22 mouse cellular contexts compared by ENCODE assay signal in the genomic region with DNA sequence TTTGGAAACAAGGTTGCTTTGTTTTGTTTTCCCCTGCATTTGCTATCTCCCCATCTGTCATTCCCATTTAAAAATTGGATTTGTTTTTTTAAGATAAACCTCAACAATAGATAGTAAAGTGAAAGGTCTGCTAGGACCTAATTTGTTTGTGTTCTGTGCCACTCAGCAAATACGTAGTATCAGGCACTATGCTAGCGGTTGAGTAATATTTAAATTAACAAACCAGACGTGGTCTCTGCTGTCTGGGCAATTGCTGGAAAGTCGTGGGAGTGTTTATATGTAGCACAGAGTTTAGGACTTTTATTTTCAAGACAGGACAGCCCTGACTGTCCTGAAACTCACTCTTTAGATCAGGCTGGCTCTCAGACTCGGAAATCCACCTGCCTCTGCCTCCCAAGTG. TPM values are rescaled to one million over a fixed set of nuclear protein-coding genes. Genes with fewer than 3 reads are reported as not detected.
DNase-seq lines count a peak whose midpoint lies in the region; ATAC-seq and TF ChIP-seq lines count a peak whose summit lies in the region.
"Had no signal": no experiment of that assay in that cellular context is flagged by ENCODE, and none has a peak within 500 bp of the region (broad histone marks: within the 10 kb centered on the region; RNA-seq: fewer than 3 reads in every experiment).

No protein-coding gene starts in this region.

- H3K4me1 ChIP-seq in liver, embryonic 13.5 days (replicated peaks) = peaks cover 12% of the 10 kb centered on the region
- peaks cover 5% of the 10 kb centered on the region for H3K4me1 ChIP-seq in liver, embryonic 16.5 days (ENCODE audit: control insufficient read depth, low read depth, low read length)
- H3K4me1 ChIP-seq: embryonic facial prominence, embryonic 13.5 days; forebrain, embryonic 12.5 days; hindbrain, embryonic 10.5 days had no signal

- H3K36me3 ChIP-seq in liver, embryonic 13.5 days = no peaks in the 10 kb centered on the region
- H3K36me3 ChIP-seq in liver, embryonic 16.5 days (ENCODE audit: control insufficient read depth, insufficient read depth) = no peaks in the 10 kb centered on the region
- H3K36me3 ChIP-seq: embryonic facial prominence, embryonic 13.5 days; forebrain, embryonic 12.5 days; G1E; heart, embryonic 10.5 days; heart, embryonic 15.5 days; hindbrain, embryonic 10.5 days had no signal

- no peak overlapping the region for H3K9ac ChIP-seq in liver, embryonic 13.5 days
- H3K9ac ChIP-seq in liver, embryonic 16.5 days (ENCODE audit: low read depth, low read length) = no peak overlapping the region
- H3K9ac ChIP-seq: embryonic facial prominence, embryonic 13.5 days; forebrain, embryonic 12.5 days; heart, embryonic 15.5 days; hindbrain, embryonic 14.5 days had no signal

- ATAC-seq in liver, embryonic 13.5 days (ENCODE audit: low read depth) = 0 out of 2 replicates have a peak, but pooled peaks have one; percentile 35
- ATAC-seq in liver, embryonic 16.5 days (ENCODE audit: low read depth) = peak; percentile 53
- ATAC-seq: CD4-positive, CD25-positive, alpha-beta regulatory T cell, adult 4 months; forebrain, embryonic 16.5 days had no signal

- H3K27ac ChIP-seq in gastrocnemius, adult 2 months = peak overlapping the region; percentile 53; the same call in 1 of the 2 replicates
- H3K27ac ChIP-seq in liver, embryonic 13.5 days = peak overlapping the region; percentile 62; the same call in 1 of the 2 replicates
- H3K27ac ChIP-seq in liver, embryonic 16.5 days (ENCODE audit: low read length) = peak overlapping the region; percentile 47
- H3K27ac ChIP-seq: embryonic facial prominence, embryonic 13.5 days; forebrain, embryonic 12.5 days; heart, embryonic 10.5 days; heart, embryonic 15.5 days; hindbrain, embryonic 10.5 days; hindbrain, embryonic 14.5 days had no signal

- H3K9me3 ChIP-seq in liver, embryonic 13.5 days (replicated peaks) = no peaks in the 10 kb centered on the region
- H3K9me3 ChIP-seq in liver, embryonic 16.5 days (replicated peaks; ENCODE audit: control insufficient read depth, low read length) = no peaks in the 10 kb centered on the region
- H3K9me3 ChIP-seq: embryonic facial prominence, embryonic 13.5 days; forebrain, embryonic 12.5 days; G1E; heart, embryonic 10.5 days; heart, embryonic 15.5 days; hindbrain, embryonic 10.5 days had no signal

- no peak overlapping the region for H3K4me2 ChIP-seq in liver, embryonic 13.5 days
- H3K4me2 ChIP-seq in liver, embryonic 16.5 days (ENCODE audit: low read depth, low read length) = no peak overlapping the region
- H3K4me2 ChIP-seq: embryonic facial prominence, embryonic 13.5 days; forebrain, embryonic 12.5 days; heart, embryonic 15.5 days; hindbrain, embryonic 14.5 days had no signal

- H3K4me3 ChIP-seq in gastrocnemius, adult 2 months = no peak overlapping the region
- no peak overlapping the region for H3K4me3 ChIP-seq in liver, embryonic 13.5 days (replicated peaks)
- no peak overlapping the region for H3K4me3 ChIP-seq in liver, embryonic 16.5 days (ENCODE audit: low read depth, low read length)
- H3K4me3 ChIP-seq: embryonic facial prominence, embryonic 13.5 days; forebrain, embryonic 12.5 days; heart, embryonic 10.5 days; heart, embryonic 15.5 days; hindbrain, embryonic 10.5 days had no signal

- no peak for DNase-seq in gastrocnemius, adult 2 months
- DNase-seq in gastrocnemius, adult 18-20 months (ENCODE audit: low spot score) = no peak
- DNase-seq in liver, embryonic 13.5 days = no peak
- no peak for DNase-seq in liver
- no peak for DNase-seq in T-cell, adult 2 months (ENCODE audit: low spot score)
- no peak for DNase-seq in lung, postnatal 25 days (ENCODE audit: low spot score)
- DNase-seq: B cell, adult 2 months; cerebellum, adult 11-12 months; cerebellum, adult 9-10 months; cerebellum, postnatal 25 days; gastrocnemius, postnatal 25 days had no signal

- intact Hi-C loops in gastrocnemius, adult 2 months (cut with DNase I) = no loop called here

- WGBS in liver, embryonic 13.5 days (ENCODE audit: insufficient replicate concordance) = 48% methylated on average over 5 of the region's 5 CpGs
- 36% methylated on average over 5 of the region's 5 CpGs for WGBS in liver, embryonic 16.5 days (ENCODE audit: insufficient replicate concordance)

- TF ChIP-seq CTCF in gastrocnemius, adult 2 months (IDR thresholded peaks at IDR 0.05) = no peak

- H3K27me3 ChIP-seq in liver, embryonic 13.5 days = no peaks in the 10 kb centered on the region
- H3K27me3 ChIP-seq in liver, embryonic 16.5 days (ENCODE audit: control insufficient read depth, insufficient read depth, low read depth, low read length) = no peaks in the 10 kb centered on the region
- H3K27me3 ChIP-seq: embryonic facial prominence, embryonic 13.5 days; forebrain, embryonic 12.5 days; heart, embryonic 15.5 days had no signal

RNA-seq across cellular contexts. Expression of a gene that starts 15.2 kb away (rescaled TPM):
- 1 to 10 TPM; 4.2 to 6.0 TPM for total RNA-seq in gastrocnemius, adult 2 months (2021)
- 1 to 10 TPM; 3.7 to 7.0 TPM for total RNA-seq in gastrocnemius, adult 18-20 months (2021)
- polyA plus RNA-seq in liver, embryonic 13.5 days (2015; fragmentation: Nextera tagmentation; extraction: Ambion mirVana) = 20.6 and 24.3 TPM in 2 replicates
- polyA plus RNA-seq in liver, embryonic 16.5 days (2015; fragmentation: Nextera tagmentation; extraction: Ambion mirVana) = 33.8 and 34.2 TPM in 2 replicates
- total RNA-seq: granulocyte monocyte progenitor cell, adult 5-6 weeks had no signal
- polyA plus RNA-seq: G1E had no signal

RNA-seq across cellular contexts. Expression of a gene that starts 33.9 kb away (rescaled TPM):
- total RNA-seq in gastrocnemius, adult 2 months (2021) = under 1 TPM; 0.84 to 0.92 TPM
- total RNA-seq in gastrocnemius, adult 18-20 months (2021) = under 1 TPM; 0.48 to 0.93 TPM
- polyA plus RNA-seq in liver, embryonic 13.5 days (2015; fragmentation: Nextera tagmentation; extraction: Ambion mirVana) = 1.3 and 1.6 TPM in 2 replicates
- 4.6 and 5.3 TPM in 2 replicates for polyA plus RNA-seq in liver, embryonic 16.5 days (2015; fragmentation: Nextera tagmentation; extraction: Ambion mirVana)

RNA-seq across cellular contexts. Expression of a gene that starts 41.4 kb away (rescaled TPM):
- 10 to 100 TPM; 29.9 to 36.8 TPM for total RNA-seq in gastrocnemius, adult 2 months (2021)
- 10 to 100 TPM; 24.7 to 26.1 TPM for total RNA-seq in gastrocnemius, adult 18-20 months (2021)
- 20.9 and 25.3 TPM in 2 replicates for polyA plus RNA-seq in liver, embryonic 13.5 days (2015; fragmentation: Nextera tagmentation; extraction: Ambion mirVana)
- 15.9 and 19.3 TPM in 2 replicates for polyA plus RNA-seq in liver, embryonic 16.5 days (2015; fragmentation: Nextera tagmentation; extraction: Ambion mirVana)

RNA-seq across cellular contexts. Expression of a gene that starts 50.8 kb away (rescaled TPM):
- total RNA-seq in gastrocnemius, adult 2 months (2021) = 1 to 10 TPM; 1.3 to 1.7 TPM
- total RNA-seq in gastrocnemius, adult 18-20 months (2021) = 1 to 10 TPM; 1.3 to 1.4 TPM
- polyA plus RNA-seq in liver, embryonic 13.5 days (2015; fragmentation: Nextera tagmentation; extraction: Ambion mirVana) = 3.5 and 3.7 TPM in 2 replicates
- 2.6 and 3.5 TPM in 2 replicates for polyA plus RNA-seq in liver, embryonic 16.5 days (2015; fragmentation: Nextera tagmentation; extraction: Ambion mirVana)
